Mouse (Mus musculus): Measurements from ENCODE around the gene Exph5. TPM values are rescaled to one million over a fixed set of nuclear protein-coding genes. Genes with fewer than 3 reads are reported as not detected.
A peak's percentile ranks its signal among the peaks of the same experiment; 100 is the strongest.

Exph5 gene
- 5.4 and 6.5 TPM in 2 replicates for polyA plus RNA-seq (2015; fragmentation: Nextera tagmentation; extraction: Ambion mirVana)

DNA sequence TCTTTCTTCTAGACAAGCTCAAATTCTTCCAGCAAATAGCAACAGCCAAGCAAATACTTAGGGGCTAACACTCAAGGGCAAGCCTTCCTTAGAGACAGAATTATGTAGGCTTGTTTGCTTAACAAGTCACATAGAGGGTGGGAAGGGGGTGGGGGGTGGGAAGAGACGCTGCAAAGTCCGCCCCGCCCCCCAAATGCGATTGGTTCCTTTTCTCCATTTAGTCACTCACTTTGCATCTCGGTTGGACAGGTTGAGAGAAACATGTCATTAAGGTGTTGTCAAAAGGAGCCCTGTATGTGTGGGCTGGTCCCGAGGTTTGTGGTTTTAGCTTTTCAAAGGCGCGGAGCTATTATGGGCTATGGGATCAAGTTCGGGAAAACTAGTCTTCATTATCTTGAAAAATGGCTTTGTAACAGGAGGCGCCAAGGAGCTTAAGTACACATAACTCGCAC, at the start of gene Exph5:
Gene Exph5 (plus strand): TSS at position 402 of the 452 bp plus-strand sequence.
- WGBS: 0% methylated on average over 11 of the region's 11 CpGs
- H3K4me3 ChIP-seq (ENCODE audit: low read depth, low read length): peak within 1 kb of the TSS; percentile 47
- peak within 1 kb of the TSS; percentile 84 for H3K4me2 ChIP-seq (replicated peaks; ENCODE audit: low read depth)
- 0 out of 2 replicates have a peak, but pooled peaks have one; percentile 4 for TF ChIP-seq CTCF (IDR thresholded peaks at IDR 0.05; ENCODE audit: low read depth)
- peak; percentile 46 for TF ChIP-seq EP300 (optimal IDR thresholded peaks at IDR 0.05)
- H3K27me3 ChIP-seq (ENCODE audit: control insufficient read depth, insufficient read depth, low read length): no peaks in the 10 kb centered on the region
- no peaks in the 10 kb centered on the region for H3K9me3 ChIP-seq (ENCODE audit: control insufficient read depth, low read length)
- no peaks in the 10 kb centered on the region for H3K4me1 ChIP-seq (replicated peaks; ENCODE audit: control insufficient read depth, insufficient read depth)
- peak within 1 kb of the TSS; percentile 63 for H3K9ac ChIP-seq (ENCODE audit: low read length)
- ATAC-seq (ENCODE audit: low FRiP score, low TSS enrichment) (peak; percentile 93), DNase-seq (ENCODE audit: low spot score) (peak; percentile 93)
- no peaks in the 10 kb centered on the region for H3K36me3 ChIP-seq (ENCODE audit: control insufficient read depth, insufficient read depth, low read length)
- peak within 1 kb of the TSS; percentile 95 for H3K27ac ChIP-seq (replicated peaks)

DNA sequence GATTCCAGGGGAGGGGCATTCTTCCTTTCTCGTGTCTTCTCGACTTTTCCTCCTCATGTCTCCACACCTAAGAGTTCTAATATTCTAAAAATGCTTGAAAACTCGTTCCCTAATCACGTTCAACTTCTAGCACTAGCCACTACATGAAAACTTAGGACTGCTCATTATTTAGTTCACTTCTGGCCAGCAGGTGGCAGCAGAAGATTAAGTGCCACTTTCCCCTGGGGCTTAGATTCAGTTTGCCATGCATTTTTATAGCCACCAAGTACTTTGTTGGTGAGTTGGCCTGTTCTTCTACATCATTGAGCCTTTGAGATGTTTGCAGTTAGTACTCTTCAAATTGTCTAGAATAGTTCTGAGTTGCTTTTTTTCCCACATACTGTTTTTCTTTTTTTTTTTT, 47.1 kb upstream of the Exph5 start:
- Histone ChIP-seq H3K4me1 (replicated peaks; ENCODE audit: control insufficient read depth, insufficient read depth) (no peaks in the 10 kb centered on the region; the same call in 1 of the 2 replicates), H3K36me3 (ENCODE audit: control insufficient read depth, insufficient read depth, low read length) (no peaks in the 10 kb centered on the region), H3K4me3 (ENCODE audit: low read depth, low read length) (no peak overlapping the region), H3K4me2 (replicated peaks; ENCODE audit: low read depth) (no peak overlapping the region), H3K27ac (replicated peaks) (no peak overlapping the region), H3K9ac (ENCODE audit: low read length) (no peak overlapping the region), H3K27me3 (ENCODE audit: control insufficient read depth, insufficient read depth, low read length) (no peaks in the 10 kb centered on the region), H3K9me3 (ENCODE audit: control insufficient read depth, low read length) (no peaks in the 10 kb centered on the region)
- TF ChIP-seq CTCF (IDR thresholded peaks at IDR 0.05; ENCODE audit: low read depth): peak; percentile 98
- no peak for TF ChIP-seq EP300 (optimal IDR thresholded peaks at IDR 0.05)
- 4% methylated on average over 4 of the region's 4 CpGs for WGBS
- DNase-seq (ENCODE audit: low spot score) (peak; percentile 74), ATAC-seq (ENCODE audit: low FRiP score, low TSS enrichment) (peak; percentile 69; the same call in 1 of the 2 replicates)

DNA sequence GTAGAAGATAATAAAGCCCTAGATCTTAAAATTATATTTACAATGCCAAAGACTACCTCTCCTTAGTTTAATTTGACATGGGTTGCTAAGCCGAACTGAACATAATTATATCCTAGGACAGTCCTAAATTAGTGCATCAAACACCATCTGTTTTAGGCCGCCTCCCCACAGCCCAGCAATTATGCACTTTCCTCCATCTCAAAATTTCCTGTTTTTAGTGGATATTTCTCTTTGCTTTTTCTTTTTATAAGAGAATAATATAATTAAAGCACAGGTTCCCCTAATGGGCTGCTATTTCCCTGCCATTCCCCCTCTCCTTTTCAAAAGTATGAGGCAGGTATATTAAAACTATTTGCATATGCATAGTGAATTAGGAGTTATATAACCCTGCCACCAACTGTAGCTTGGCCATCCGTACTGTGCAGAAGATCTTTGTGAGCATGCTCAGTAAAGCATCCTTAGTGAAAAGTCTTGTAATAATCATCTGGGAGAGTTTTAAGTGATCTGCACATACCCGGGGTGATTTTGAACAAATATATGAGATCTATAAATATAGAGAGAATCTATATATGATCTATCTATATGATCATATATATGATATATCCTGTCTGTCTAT, 44.7 kb upstream of the Exph5 start:
- no peak overlapping the region for H3K4me3 ChIP-seq (ENCODE audit: low read depth, low read length)
- no peaks in the 10 kb centered on the region; the same call in 1 of the 2 replicates for H3K4me1 ChIP-seq (replicated peaks; ENCODE audit: control insufficient read depth, insufficient read depth)
- TF ChIP-seq CTCF (IDR thresholded peaks at IDR 0.05; ENCODE audit: low read depth) (no peak), EP300 (optimal IDR thresholded peaks at IDR 0.05) (no peak)
- no peak for DNase-seq (ENCODE audit: low spot score)
- no peaks in the 10 kb centered on the region for H3K36me3 ChIP-seq (ENCODE audit: control insufficient read depth, insufficient read depth, low read length)
- no peak for ATAC-seq (ENCODE audit: low FRiP score, low TSS enrichment)
- no peak overlapping the region for H3K27ac ChIP-seq (replicated peaks)
- no peak overlapping the region for H3K4me2 ChIP-seq (replicated peaks; ENCODE audit: low read depth)
- no peaks in the 10 kb centered on the region for H3K9me3 ChIP-seq (ENCODE audit: control insufficient read depth, low read length)
- H3K9ac ChIP-seq (ENCODE audit: low read length): no peak overlapping the region
- WGBS: 74% methylated on average over 4 of the region's 4 CpGs
- H3K27me3 ChIP-seq (ENCODE audit: control insufficient read depth, insufficient read depth, low read length): no peaks in the 10 kb centered on the region

DNA sequence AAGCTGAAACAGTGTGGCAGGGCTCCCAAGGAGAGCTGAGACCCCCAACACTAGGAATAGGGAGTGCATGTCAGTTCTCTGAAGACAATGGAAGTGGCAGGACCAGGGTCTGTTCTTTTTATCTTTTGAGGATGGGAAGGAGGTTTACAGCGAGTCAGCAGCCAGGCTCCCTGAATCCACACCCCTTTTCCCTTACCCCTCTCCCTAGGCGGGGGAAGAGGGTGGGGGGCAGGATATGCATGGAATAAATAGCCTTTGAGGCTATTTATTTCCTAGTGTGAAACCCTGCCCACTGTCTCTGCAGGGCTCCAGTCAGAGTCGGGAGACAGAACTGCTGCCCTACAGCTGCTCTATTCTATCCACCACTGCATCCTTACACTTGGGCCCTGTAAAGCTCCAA, 43.7 kb upstream of the Exph5 start:
- ATAC-seq (ENCODE audit: low FRiP score, low TSS enrichment): 0 out of 2 replicates have a peak, but pooled peaks have one; percentile 10
- WGBS: 18% methylated on average over 3 of the region's 3 CpGs
- no peak overlapping the region for H3K27ac ChIP-seq (replicated peaks)
- no peak overlapping the region for H3K4me3 ChIP-seq (ENCODE audit: low read depth, low read length)
- no peak for DNase-seq (ENCODE audit: low spot score)
- no peaks in the 10 kb centered on the region; the same call in 1 of the 2 replicates for H3K4me1 ChIP-seq (replicated peaks; ENCODE audit: control insufficient read depth, insufficient read depth)
- H3K9ac ChIP-seq (ENCODE audit: low read length): peak overlapping the region; percentile 35; the same call in 1 of the 2 replicates
- no peaks in the 10 kb centered on the region for H3K36me3 ChIP-seq (ENCODE audit: control insufficient read depth, insufficient read depth, low read length)
- H3K9me3 ChIP-seq (ENCODE audit: control insufficient read depth, low read length): no peaks in the 10 kb centered on the region
- no peak overlapping the region for H3K4me2 ChIP-seq (replicated peaks; ENCODE audit: low read depth)
- no peak for TF ChIP-seq EP300 (optimal IDR thresholded peaks at IDR 0.05)
- no peaks in the 10 kb centered on the region for H3K27me3 ChIP-seq (ENCODE audit: control insufficient read depth, insufficient read depth, low read length)

DNA sequence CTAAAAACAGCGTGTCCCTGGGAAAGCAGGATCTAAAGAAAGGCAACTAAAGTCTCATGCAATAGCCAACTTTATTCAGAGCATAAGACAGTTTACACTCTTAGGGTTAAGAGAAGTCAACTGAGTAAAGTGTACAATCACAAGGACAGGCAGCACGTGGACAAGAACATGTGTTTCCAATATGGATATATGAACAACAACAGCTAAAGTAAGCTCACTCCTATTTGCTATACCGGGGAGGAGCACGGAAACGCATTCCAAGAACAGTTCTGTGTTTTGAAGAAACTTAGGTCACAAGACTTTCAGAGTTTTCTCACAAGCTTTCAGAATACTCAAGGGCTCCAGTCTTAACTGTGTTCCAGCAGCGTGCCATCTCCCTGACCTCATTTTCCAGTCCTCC, 43.3 kb upstream of the Exph5 start:
- H3K27ac ChIP-seq (replicated peaks): no peak overlapping the region
- no peak for DNase-seq (ENCODE audit: low spot score)
- no peaks in the 10 kb centered on the region for H3K27me3 ChIP-seq (ENCODE audit: control insufficient read depth, insufficient read depth, low read length)
- H3K4me2 ChIP-seq (replicated peaks; ENCODE audit: low read depth): no peak overlapping the region
- H3K36me3 ChIP-seq (ENCODE audit: control insufficient read depth, insufficient read depth, low read length): no peaks in the 10 kb centered on the region
- H3K9ac ChIP-seq (ENCODE audit: low read length): no peak overlapping the region
- 26% methylated on average over 6 of the region's 6 CpGs for whole genome bisulfite sequencing
- H3K4me1 ChIP-seq (replicated peaks; ENCODE audit: control insufficient read depth, insufficient read depth): no peaks in the 10 kb centered on the region; the same call in 1 of the 2 replicates
- no peak overlapping the region for H3K4me3 ChIP-seq (ENCODE audit: low read depth, low read length)
- H3K9me3 ChIP-seq (ENCODE audit: control insufficient read depth, low read length): no peaks in the 10 kb centered on the region
- peak; percentile 54; the same call in 1 of the 2 replicates for ATAC-seq (ENCODE audit: low FRiP score, low TSS enrichment)
- TF ChIP-seq EP300 (optimal IDR thresholded peaks at IDR 0.05): no peak
- no peak for TF ChIP-seq CTCF (IDR thresholded peaks at IDR 0.05; ENCODE audit: low read depth)

DNA sequence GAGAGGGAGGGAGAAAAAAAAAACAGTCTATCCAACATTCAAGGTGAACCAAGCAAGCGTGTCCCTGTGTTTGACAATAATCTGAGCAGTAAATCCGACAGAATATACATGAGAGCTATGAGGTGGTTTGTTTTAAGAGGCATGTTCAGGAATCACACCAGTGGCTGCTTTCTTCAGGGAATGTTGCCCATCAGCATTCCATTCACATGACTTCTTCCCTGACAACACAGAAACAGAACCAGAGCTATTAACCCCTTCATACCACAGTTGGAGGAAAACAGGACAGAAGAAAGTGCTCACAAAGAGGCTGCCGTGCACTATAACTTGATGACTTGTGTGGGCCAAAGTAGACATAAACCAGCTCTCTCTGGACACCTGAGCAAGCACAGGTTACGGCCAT, 37.1 kb upstream of the Exph5 start:
- ATAC-seq (ENCODE audit: low FRiP score, low TSS enrichment) (peak; percentile 88), DNase-seq (ENCODE audit: low spot score) (peak; percentile 32)
- WGBS: 43% methylated on average over 4 of the region's 4 CpGs
- H3K36me3 ChIP-seq (ENCODE audit: control insufficient read depth, insufficient read depth, low read length): no peaks in the 10 kb centered on the region
- H3K27me3 ChIP-seq (ENCODE audit: control insufficient read depth, insufficient read depth, low read length): no peaks in the 10 kb centered on the region
- H3K4me2 ChIP-seq (replicated peaks; ENCODE audit: low read depth): no peak overlapping the region
- no peak for TF ChIP-seq CTCF (IDR thresholded peaks at IDR 0.05; ENCODE audit: low read depth)
- TF ChIP-seq EP300 (optimal IDR thresholded peaks at IDR 0.05): peak; percentile 73
- H3K9ac ChIP-seq (ENCODE audit: low read length): no peak overlapping the region
- H3K4me1 ChIP-seq (replicated peaks; ENCODE audit: control insufficient read depth, insufficient read depth): no peaks in the 10 kb centered on the region
- H3K4me3 ChIP-seq (ENCODE audit: low read depth, low read length): no peak overlapping the region
- no peaks in the 10 kb centered on the region for H3K9me3 ChIP-seq (ENCODE audit: control insufficient read depth, low read length)
- peak overlapping the region; percentile 50 for H3K27ac ChIP-seq (replicated peaks)
